Mouse (Mus musculus) hindbrain, embryonic 16.5 days (tissue): ENCODE data around the gene Gm44790. TPM values are rescaled to one million over a fixed set of nuclear protein-coding genes. Genes with fewer than 3 reads are reported as not detected.

Source experiments
- ATAC-seq: fragments of 200-750 bp; cut with Nextera tagmentation; 2 replicates; pipeline ENCODE4 v1.8.0; 2017; ENCODE audit warnings: moderate TSS enrichment, moderate library complexity
- H3K27ac ChIP-seq: fragments of 300-500 bp; sonication (generic); 2 replicates; pipeline ENCODE4 v1.5.1; 2014; ENCODE audit warnings: low read depth, mild to moderate bottlenecking, control low read depth, low read length, moderate library complexity
- H3K27me3 ChIP-seq: fragments of 300-500 bp; sonication (generic); replicated peaks from 2 replicates; pipeline ENCODE4 v1.6.1; 2014; ENCODE audit warnings: low read length; ENCODE audit not compliant: control insufficient read depth, insufficient read depth
- H3K36me3 ChIP-seq: fragments of 300-500 bp; sonication (generic); 2 replicates; pipeline ENCODE4 v1.6.1; 2014; ENCODE audit warnings: mild to moderate bottlenecking, low read length, moderate library complexity, mixed read lengths; ENCODE audit not compliant: control insufficient read depth, insufficient read depth
- H3K4me1 ChIP-seq: fragments of 300-500 bp; sonication (generic); 2 replicates; pipeline ENCODE4 v1.6.1; 2014; ENCODE audit warnings: low read depth, low read length; ENCODE audit not compliant: control insufficient read depth, insufficient read depth
- H3K4me2 ChIP-seq: fragments of 300-500 bp; sonication (generic); 2 replicates; pipeline ENCODE4 v1.6.1; 2014; ENCODE audit warnings: mild to moderate bottlenecking, low read length, control low read depth, moderate library complexity
- H3K4me3 ChIP-seq: fragments of 300-500 bp; sonication (generic); 2 replicates; pipeline ENCODE4 v1.5.1; 2014; ENCODE audit warnings: mild to moderate bottlenecking, low read length, control low read depth, moderate library complexity
- H3K9ac ChIP-seq: fragments of 300-500 bp; sonication (generic); 2 replicates; pipeline ENCODE4 v1.6.1; 2014; ENCODE audit warnings: low read depth, mild to moderate bottlenecking, control low read depth, low read length, moderate library complexity
- H3K9me3 ChIP-seq: fragments of 300-500 bp; sonication (generic); 2 replicates; pipeline ENCODE4 v1.6.1; 2014; ENCODE audit warnings: mild to moderate bottlenecking, low read length, moderate library complexity; ENCODE audit not compliant: control insufficient read depth
- WGBS: fragments of 180-500 bp; shearing (Covaris S2); extraction: QIAGEN DNeasy Blood & Tissue Kit; methylation state at CpG from one replicate; pipeline ENCODE4 v1.1.7; 2014; 5-methylcytosine and 5-hydroxymethylcytosine counted together
- polyA plus RNA-seq: library from polyadenylated mRNA; unstranded; fragments of >200 nt; fragmentation: Nextera tagmentation; extraction: Ambion mirVana; gene quantifications from 2 replicates; pipeline ENCODE4 v1.2.1, GENCODE M21; 2015

Gene Gm44790
- polyA plus RNA-seq, 1 experiment from 2014 or later: not detected

GRCm38 (mm10) chr6:86391326-86391725 is 35.1 kb upstream of the Gm44790 start:
- peaks cover 17% of the 10 kb centered on the region for H3K4me1 ChIP-seq
- no peaks in the 10 kb centered on the region for H3K27me3 ChIP-seq
- 95% methylated on average over 5 of the region's 5 CpGs for whole genome bisulfite sequencing
- ATAC-seq: no peak
- no peak overlapping the region for H3K9ac ChIP-seq
- H3K4me2 ChIP-seq: no peak overlapping the region
- no peak overlapping the region for H3K27ac ChIP-seq
- H3K4me3 ChIP-seq: no peak overlapping the region
- no peaks in the 10 kb centered on the region for H3K9me3 ChIP-seq
- H3K36me3 ChIP-seq: peaks cover 44% of the 10 kb centered on the region

- H3K4me1 ChIP-seq: peaks cover 25% of the 10 kb centered on the region
- ATAC-seq: no peak
- no peak overlapping the region for H3K9ac ChIP-seq
- no peak overlapping the region for H3K4me3 ChIP-seq
- H3K36me3 ChIP-seq: peaks cover 39% of the 10 kb centered on the region
- no peaks in the 10 kb centered on the region for H3K9me3 ChIP-seq
- 100% methylated on average over 1 of the region's 1 CpGs for WGBS
- H3K27ac ChIP-seq: no peak overlapping the region
- no peaks in the 10 kb centered on the region for H3K27me3 ChIP-seq
- H3K4me2 ChIP-seq: no peak overlapping the region
Measured at GRCm38 (mm10) chr6:86393187-86393586, 33.3 kb upstream of the Gm44790 start.

GRCm38 (mm10) chr6:86394078-86394720 is 32.3 kb upstream of the Gm44790 start:
- Histone ChIP-seq H3K9ac (no peak overlapping the region), H3K4me2 (no peak overlapping the region), H3K9me3 (no peaks in the 10 kb centered on the region), H3K27ac (no peak overlapping the region), H3K4me3 (no peak overlapping the region), H3K36me3 (peaks cover 29% of the 10 kb centered on the region), H3K27me3 (no peaks in the 10 kb centered on the region), H3K4me1 (peaks cover 25% of the 10 kb centered on the region)
- 91% methylated on average over 17 of the region's 17 CpGs for WGBS
- ATAC-seq: no peak

GRCm38 (mm10) chr6:86395021-86395420 is 31.4 kb upstream of the Gm44790 start:
- H3K9ac ChIP-seq: 0 out of 2 replicates have a peak overlapping the region, but pooled peaks have one; percentile 5
- no peak for ATAC-seq
- 82% methylated on average over 9 of the region's 9 CpGs for WGBS
- H3K4me1 ChIP-seq: peaks cover 25% of the 10 kb centered on the region
- no peaks in the 10 kb centered on the region for H3K9me3 ChIP-seq
- peak overlapping the region; percentile 83 for H3K4me3 ChIP-seq
- no peaks in the 10 kb centered on the region for H3K27me3 ChIP-seq
- peaks cover 24% of the 10 kb centered on the region for H3K36me3 ChIP-seq
- peak overlapping the region; percentile 80 for H3K4me2 ChIP-seq
- H3K27ac ChIP-seq: no peak overlapping the region

GRCm38 (mm10) chr6:86395969-86396368 is 30.5 kb upstream of the Gm44790 start:
- Histone ChIP-seq H3K27ac (peak overlapping the region; percentile 94), H3K4me3 (peak overlapping the region; percentile 83), H3K4me1 (peaks cover 28% of the 10 kb centered on the region), H3K27me3 (no peaks in the 10 kb centered on the region), H3K36me3 (peaks cover 15% of the 10 kb centered on the region), H3K4me2 (peak overlapping the region; percentile 80), H3K9me3 (no peaks in the 10 kb centered on the region), H3K9ac (peak overlapping the region; percentile 94)
- ATAC-seq: no peak
- WGBS: 17% methylated on average over 10 of the region's 10 CpGs

GRCm38 (mm10) chr6:86396581-86397256 is 29.7 kb upstream of the Gm44790 start, which contains the start of gene Pcyox1:
TSS of gene Pcyox1 (minus strand) at chr6:86397154.
- Histone ChIP-seq H3K4me3 (peak within 1 kb of the TSS; percentile 83), H3K9me3 (no peaks in the 10 kb centered on the region), H3K27ac (peak within 1 kb of the TSS; percentile 94), H3K9ac (peak within 1 kb of the TSS; percentile 94), H3K27me3 (no peaks in the 10 kb centered on the region), H3K4me1 (peaks cover 28% of the 10 kb centered on the region), H3K4me2 (peak within 1 kb of the TSS; percentile 80), H3K36me3 (peaks cover 8% of the 10 kb centered on the region)
- peak; percentile 93 for ATAC-seq
- WGBS: under 1% methylated on average over 39 of the region's 51 CpGs

DNA sequence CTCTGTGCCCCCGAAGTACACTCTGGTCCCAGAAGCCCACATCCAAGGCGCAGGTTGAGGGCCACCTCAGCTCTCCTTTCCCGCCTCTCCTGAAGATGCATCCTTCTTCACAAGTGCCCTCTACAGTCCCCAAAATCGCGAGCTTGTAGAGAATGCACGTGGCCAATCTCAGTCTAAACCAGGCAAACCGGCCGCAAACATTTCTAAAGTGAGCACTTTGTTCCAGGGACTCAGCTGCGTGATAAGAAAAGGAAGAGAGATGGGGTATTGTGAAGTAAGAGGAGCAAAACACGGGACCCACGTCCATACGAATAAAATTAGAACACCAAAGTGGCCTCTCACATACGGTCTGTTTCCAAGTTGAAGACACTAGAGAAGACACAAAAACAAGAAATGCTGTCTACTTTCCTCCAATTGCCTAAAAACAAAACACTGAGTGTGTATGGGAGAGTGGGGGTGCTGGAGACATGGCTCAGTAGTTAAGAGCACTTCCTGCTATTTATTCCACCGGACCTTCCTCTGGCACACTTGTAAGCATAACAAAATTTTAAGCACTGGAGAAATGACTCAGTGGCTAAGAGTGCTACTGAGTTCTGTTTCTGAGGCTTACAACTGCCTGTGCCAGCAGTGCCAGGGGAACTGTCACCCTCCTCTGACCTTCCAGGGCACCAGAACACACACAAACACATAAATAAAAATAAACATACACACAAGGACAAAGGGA is 29.0 kb upstream of the Gm44790 start:
- ATAC-seq: peak; percentile 66
- Histone ChIP-seq H3K4me3 (peak overlapping the region; percentile 83), H3K36me3 (peaks cover 4% of the 10 kb centered on the region; the same call in 1 of the 2 replicates), H3K27me3 (no peaks in the 10 kb centered on the region), H3K4me2 (peak overlapping the region; percentile 80), H3K27ac (peak overlapping the region; percentile 94), H3K9me3 (no peaks in the 10 kb centered on the region), H3K4me1 (peaks cover 28% of the 10 kb centered on the region), H3K9ac (peak overlapping the region; percentile 94)
- WGBS: 5% methylated on average over 14 of the region's 14 CpGs

- ATAC-seq: no peak
- H3K9me3 ChIP-seq: no peaks in the 10 kb centered on the region
- no peak overlapping the region for H3K9ac ChIP-seq
- H3K27ac ChIP-seq: no peak overlapping the region
- no peak overlapping the region for H3K4me3 ChIP-seq
- peaks cover 26% of the 10 kb centered on the region for H3K4me1 ChIP-seq
- WGBS: 80% methylated on average over 2 of the region's 2 CpGs
- no peaks in the 10 kb centered on the region for H3K36me3 ChIP-seq
- H3K4me2 ChIP-seq: no peak overlapping the region
- no peaks in the 10 kb centered on the region for H3K27me3 ChIP-seq
Measured at GRCm38 (mm10) chr6:86398986-86399385, 27.5 kb upstream of the Gm44790 start.

- no peak for ATAC-seq
- H3K9me3 ChIP-seq: no peaks in the 10 kb centered on the region
- no peak overlapping the region for H3K4me2 ChIP-seq
- H3K9ac ChIP-seq: no peak overlapping the region
- H3K4me1 ChIP-seq: peaks cover 20% of the 10 kb centered on the region
- WGBS: 85% methylated on average over 2 of the region's 2 CpGs
- H3K27ac ChIP-seq: no peak overlapping the region
- no peaks in the 10 kb centered on the region for H3K27me3 ChIP-seq
- no peaks in the 10 kb centered on the region for H3K36me3 ChIP-seq
- no peak overlapping the region for H3K4me3 ChIP-seq
Measured at GRCm38 (mm10) chr6:86399995-86400394, 26.5 kb upstream of the Gm44790 start.
